In genomic region chr6:128408544-128409125, GRCm38 (mm10) we compare ENCODE assay signal across 33 mouse cellular contexts. TPM values are rescaled to one million over a fixed set of nuclear protein-coding genes. Genes with fewer than 3 reads are reported as not detected.
A peak's percentile ranks its signal among the peaks of the same experiment; 100 is the strongest.
DNase-seq lines count a peak whose midpoint lies in the region; ATAC-seq lines count a peak whose summit lies in the region.
"Had no signal": no experiment of that assay in that cellular context is flagged by ENCODE, and none has a peak within 500 bp of the region (broad histone marks: within the 10 kb centered on the region; RNA-seq: fewer than 3 reads in every experiment).

No protein-coding gene starts in this region.

- 87% methylated on average over 7 of the region's 7 CpGs for WGBS in forebrain, embryonic 11.5 days
- 88% methylated on average over 7 of the region's 7 CpGs for WGBS in forebrain, embryonic 10.5 days

- no peak overlapping the region for H3K4me3 ChIP-seq in forebrain, embryonic 11.5 days (ENCODE audit: low read depth, low read length)
- H3K4me3 ChIP-seq in forebrain, embryonic 10.5 days = no peak overlapping the region
- H3K4me3 ChIP-seq: embryonic facial prominence, embryonic 15.5 days; heart, embryonic 12.5 days; hindbrain, embryonic 10.5 days; intestine, embryonic 15.5 days; limb, embryonic 13.5 days; liver, embryonic 13.5 days; neural tube, embryonic 13.5 days had no signal

- H3K9ac ChIP-seq in forebrain, embryonic 11.5 days (ENCODE audit: low read length) = no peak overlapping the region
- H3K9ac ChIP-seq: embryonic facial prominence, embryonic 15.5 days; heart, embryonic 12.5 days; intestine, embryonic 15.5 days; limb, embryonic 13.5 days; liver, embryonic 13.5 days; lung, embryonic 14.5 days; neural tube, embryonic 13.5 days had no signal

- H3K4me1 ChIP-seq in forebrain, embryonic 11.5 days (replicated peaks; ENCODE audit: control insufficient read depth, insufficient read depth, low read length) = no peaks in the 10 kb centered on the region
- no peaks in the 10 kb centered on the region for H3K4me1 ChIP-seq in forebrain, embryonic 10.5 days
- H3K4me1 ChIP-seq: embryonic facial prominence, embryonic 15.5 days; heart, embryonic 12.5 days; hindbrain, embryonic 10.5 days; intestine, embryonic 15.5 days; liver, embryonic 13.5 days; neural tube, embryonic 13.5 days had no signal

- H3K27ac ChIP-seq in forebrain, embryonic 11.5 days (ENCODE audit: low read depth, low read length) = no peak overlapping the region
- H3K27ac ChIP-seq in forebrain, embryonic 10.5 days = no peak overlapping the region
- H3K27ac ChIP-seq: embryonic facial prominence, embryonic 15.5 days; hindbrain, embryonic 10.5 days; intestine, embryonic 15.5 days; limb, embryonic 13.5 days; liver, embryonic 13.5 days; neural tube, embryonic 13.5 days had no signal

- peaks cover 18% of the 10 kb centered on the region for H3K36me3 ChIP-seq in forebrain, embryonic 11.5 days (ENCODE audit: control insufficient read depth, insufficient read depth, low read length)
- peaks cover 80% of the 10 kb centered on the region for H3K36me3 ChIP-seq in forebrain, embryonic 10.5 days (replicated peaks)

- no peaks in the 10 kb centered on the region for H3K9me3 ChIP-seq in forebrain, embryonic 11.5 days (ENCODE audit: control insufficient read depth, low read length)
- no peaks in the 10 kb centered on the region for H3K9me3 ChIP-seq in forebrain, embryonic 10.5 days
- H3K9me3 ChIP-seq: embryonic facial prominence, embryonic 15.5 days; G1E; heart, embryonic 12.5 days; hindbrain, embryonic 10.5 days; intestine, embryonic 15.5 days; limb, embryonic 13.5 days; liver, embryonic 13.5 days; neural tube, embryonic 13.5 days had no signal

- peak; percentile 19 for DNase-seq in forebrain, embryonic 11.5 days (ENCODE audit: low spot score)
- DNase-seq in forebrain, embryonic 10.5 days (ENCODE audit: extremely low spot score, low spot score) = no peak
- peak; percentile 17 for DNase-seq in kidney, postnatal 14 days
- DNase-seq in kidney, postnatal 10 days = no peak
- DNase-seq in Muller cell, postnatal 12 days (ENCODE audit: inconsistent ontology term) = no peak
- no peak for DNase-seq in ovary, postnatal 14 days (ENCODE audit: low spot score)
- DNase-seq: adrenal gland, postnatal 14 days; cerebellum, adult 8-10 months; cerebellum, postnatal 36 days; gastrocnemius, postnatal 14 days; heart, adult 18-20 months; heart, postnatal 10 days; layer of hippocampus, postnatal 36 days; liver, embryonic 13.5 days; lung, embryonic 14.5 days; midbrain, embryonic 14.5 days; right cerebral cortex, postnatal 4 days; thymus, postnatal 14 days had no signal

- H3K4me2 ChIP-seq in forebrain, embryonic 11.5 days (ENCODE audit: low read depth, low read length, severe bottlenecking) = no peak overlapping the region
- H3K4me2 ChIP-seq: embryonic facial prominence, embryonic 15.5 days; heart, embryonic 12.5 days; intestine, embryonic 15.5 days; limb, embryonic 13.5 days; liver, embryonic 13.5 days; lung, embryonic 14.5 days; neural tube, embryonic 13.5 days had no signal

- no peak for ATAC-seq in forebrain, embryonic 11.5 days (replicated peaks; ENCODE audit: low FRiP score)
- ATAC-seq in granulocyte monocyte progenitor cell, adult 5-6 weeks (replicated peaks; ENCODE audit: poor library complexity, severe bottlenecking) = peak; percentile 76
- ATAC-seq: forebrain, embryonic 16.5 days; hindbrain, embryonic 16.5 days; intestine, embryonic 15.5 days had no signal

- no peaks in the 10 kb centered on the region for H3K27me3 ChIP-seq in forebrain, embryonic 11.5 days (ENCODE audit: control insufficient read depth, insufficient read depth, low read length)
- no peaks in the 10 kb centered on the region for H3K27me3 ChIP-seq in forebrain, embryonic 10.5 days (ENCODE audit: poor library complexity, severe bottlenecking)
- H3K27me3 ChIP-seq: embryonic facial prominence, embryonic 15.5 days; heart, embryonic 12.5 days; intestine, embryonic 15.5 days; limb, embryonic 13.5 days; liver, embryonic 13.5 days; neural tube, embryonic 13.5 days had no signal

RNA-seq across cellular contexts. Expression of gene Nrip2, which starts 9.5 kb away (rescaled TPM):
- polyA plus RNA-seq in forebrain, embryonic 11.5 days (2014; fragmentation: Nextera tagmentation; extraction: Ambion mirVana) = 2.7 and 3.8 TPM in 2 replicates
- 2.3 and 2.9 TPM in 2 replicates for polyA plus RNA-seq in forebrain, embryonic 10.5 days (2016; fragmentation: Nextera tagmentation; extraction: Ambion mirVana)
- total RNA-seq in granulocyte monocyte progenitor cell, adult 5-6 weeks (2014; fragmentation: Nextera tagmentation) = not detected in 2 replicates
- not detected in 2 replicates for total RNA-seq in granulocyte monocyte progenitor cell, adult 5-6 weeks (2017)
- total RNA-seq: megakaryocyte-erythroid progenitor cell, adult 5-6 weeks had no signal
- polyA plus RNA-seq: G1E had no signal

RNA-seq across cellular contexts. Expression of gene Itfg2, which starts 16.1 kb away (rescaled TPM):
- polyA plus RNA-seq in forebrain, embryonic 11.5 days (2014; fragmentation: Nextera tagmentation; extraction: Ambion mirVana) = 34.6 and 35.3 TPM in 2 replicates
- polyA plus RNA-seq in forebrain, embryonic 10.5 days (2016; fragmentation: Nextera tagmentation; extraction: Ambion mirVana) = 40.0 and 41.5 TPM in 2 replicates
- total RNA-seq in granulocyte monocyte progenitor cell, adult 5-6 weeks (2014; fragmentation: Nextera tagmentation) = 9.9 and 75.9 TPM in 2 replicates
- 23.5 and 33.3 TPM in 2 replicates for total RNA-seq in granulocyte monocyte progenitor cell, adult 5-6 weeks (2017)

RNA-seq across cellular contexts. Expression of gene Fkbp4, which starts 29.8 kb away (rescaled TPM):
- 601 and 640 TPM in 2 replicates for polyA plus RNA-seq in forebrain, embryonic 11.5 days (2014; fragmentation: Nextera tagmentation; extraction: Ambion mirVana)
- polyA plus RNA-seq in forebrain, embryonic 10.5 days (2016; fragmentation: Nextera tagmentation; extraction: Ambion mirVana) = 821 and 862 TPM in 2 replicates
- total RNA-seq in granulocyte monocyte progenitor cell, adult 5-6 weeks (2014; fragmentation: Nextera tagmentation) = 216 and 249 TPM in 2 replicates
- 331 and 365 TPM in 2 replicates for total RNA-seq in granulocyte monocyte progenitor cell, adult 5-6 weeks (2017)

RNA-seq across cellular contexts. Expression of gene Gm44596, which starts 33.3 kb away (rescaled TPM):
- polyA plus RNA-seq in forebrain, embryonic 11.5 days (2014; fragmentation: Nextera tagmentation; extraction: Ambion mirVana) = not detected in 2 replicates
- not detected in 2 replicates for polyA plus RNA-seq in forebrain, embryonic 10.5 days (2016; fragmentation: Nextera tagmentation; extraction: Ambion mirVana)
- not detected in 2 replicates for total RNA-seq in granulocyte monocyte progenitor cell, adult 5-6 weeks (2014; fragmentation: Nextera tagmentation)
- total RNA-seq in granulocyte monocyte progenitor cell, adult 5-6 weeks (2017) = not detected in 2 replicates
- total RNA-seq: adrenal gland, postnatal 14 days; G1E; gastrocnemius, postnatal 14 days; heart, adult 18-20 months; heart, postnatal 10 days; layer of hippocampus, adult 18-20 months; layer of hippocampus, postnatal 36 days; left cerebral cortex, postnatal 14 days; megakaryocyte-erythroid progenitor cell, adult 5-6 weeks had no signal
- polyA plus RNA-seq: brain, embryonic 14.5 days; embryonic facial prominence, embryonic 15.5 days; forebrain, embryonic 16.5 days; G1E; heart, embryonic 12.5 days; hindbrain, embryonic 10.5 days; hindbrain, embryonic 16.5 days; intestine, embryonic 15.5 days; limb, embryonic 13.5 days; liver, embryonic 13.5 days; lung, embryonic 14.5 days; midbrain, embryonic 14.5 days; neural tube, embryonic 13.5 days; stomach, embryonic 14.5 days had no signal

RNA-seq across cellular contexts. Expression of gene Tex52, which starts 33.4 kb away (rescaled TPM):
- 0.51 and 0.84 TPM in 2 replicates for polyA plus RNA-seq in forebrain, embryonic 11.5 days (2014; fragmentation: Nextera tagmentation; extraction: Ambion mirVana)
- polyA plus RNA-seq in forebrain, embryonic 10.5 days (2016; fragmentation: Nextera tagmentation; extraction: Ambion mirVana) = 0.44 and 0.71 TPM in 2 replicates
- total RNA-seq in granulocyte monocyte progenitor cell, adult 5-6 weeks (2014; fragmentation: Nextera tagmentation) = not detected in 2 replicates
- total RNA-seq in granulocyte monocyte progenitor cell, adult 5-6 weeks (2017) = 0.22 TPM in 1 of 2 replicates, not detected in the other
- total RNA-seq: adrenal gland, postnatal 14 days; gastrocnemius, postnatal 14 days; heart, adult 18-20 months; heart, postnatal 10 days had no signal
- polyA plus RNA-seq: G1E; liver, embryonic 13.5 days had no signal

Comparison
In these comparisons a context has a peak if more than half of its experiments do, and no peak if none do; other contexts are left out.
1. DNase-seq: peak in forebrain, embryonic 11.5 days (single experiment) and kidney, postnatal 14 days (single experiment); none in forebrain, embryonic 10.5 days (single experiment), kidney, postnatal 10 days (single experiment), Muller cell, postnatal 12 days (single experiment) and ovary, postnatal 14 days (single experiment).